Mouse (Mus musculus): ENCODE data around the gene Aadacl2. TPM values are rescaled to one million over a fixed set of nuclear protein-coding genes. Genes with fewer than 3 reads are reported as not detected.

Gene Aadacl2
- polyA plus RNA-seq, 1 experiment from 2014 or later = not detected

Other genes starting within 250 kb of the Aadacl2 start
- not detected in 2 replicates for gene Gm8298, start 145.7 kb upstream of the Aadacl2 start, polyA plus RNA-seq (2016; fragmentation: Nextera tagmentation; extraction: Ambion mirVana)
- not detected in 2 replicates for gene C130079G13Rik, start 81.5 kb upstream of the Aadacl2 start, polyA plus RNA-seq (2016; fragmentation: Nextera tagmentation; extraction: Ambion mirVana)
- not detected in 2 replicates for gene Aadac, start 19.0 kb downstream of the Aadacl2 start, polyA plus RNA-seq (2016; fragmentation: Nextera tagmentation; extraction: Ambion mirVana)
- 0.35 TPM in 1 of 2 replicates, not detected in the other for gene Sucnr1, start 75.1 kb downstream of the Aadacl2 start, polyA plus RNA-seq (2016; fragmentation: Nextera tagmentation; extraction: Ambion mirVana)

All from hindbrain, embryonic 10.5 days (tissue).